Mouse (Mus musculus) cerebellum, postnatal 25 days (tissue): ENCODE data around the gene Lsm7.
A peak's percentile ranks its signal among the peaks of the same experiment; 100 is the strongest.
"Not testable (repeated sequence)": the region's sequence is repeated elsewhere in the genome, so short reads cannot be mapped to it uniquely, and the experiment has no call there.

Source experiments
- DNase-seq, 2 experiments: peaks; one replicate each; pipeline ENCODE4 v3.0.0; 2021; ENCODE audit warnings: mixed read lengths in 2 of 2

Lsm7 gene

DNA sequence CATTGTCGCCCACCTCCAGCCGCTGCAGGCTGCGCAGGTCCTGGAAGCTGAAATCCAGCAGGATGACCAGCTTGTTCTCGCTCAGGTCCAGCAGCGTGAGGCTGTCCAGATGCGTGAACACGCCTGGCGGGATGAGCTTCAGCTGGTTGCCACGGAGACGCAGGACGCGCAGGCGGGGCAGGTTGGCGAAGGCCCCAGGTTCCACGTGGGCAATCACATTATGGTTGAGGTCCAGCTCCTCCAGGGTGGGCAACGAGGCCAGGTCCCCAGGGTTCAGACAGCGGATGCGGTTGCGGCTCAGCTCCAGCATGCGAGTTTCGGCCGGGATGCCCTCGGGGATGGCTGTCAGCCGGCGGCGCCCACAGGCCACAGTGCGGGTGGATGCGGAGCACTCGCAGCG lies 19.4 kb downstream of the Lsm7 start:
- peak; percentile 44 to 50 for DNase-seq

GRCm38 (mm10) chr10:80832818-80833217 lies 22.2 kb downstream of the Lsm7 start:
- DNase-seq: no peak

DNA sequence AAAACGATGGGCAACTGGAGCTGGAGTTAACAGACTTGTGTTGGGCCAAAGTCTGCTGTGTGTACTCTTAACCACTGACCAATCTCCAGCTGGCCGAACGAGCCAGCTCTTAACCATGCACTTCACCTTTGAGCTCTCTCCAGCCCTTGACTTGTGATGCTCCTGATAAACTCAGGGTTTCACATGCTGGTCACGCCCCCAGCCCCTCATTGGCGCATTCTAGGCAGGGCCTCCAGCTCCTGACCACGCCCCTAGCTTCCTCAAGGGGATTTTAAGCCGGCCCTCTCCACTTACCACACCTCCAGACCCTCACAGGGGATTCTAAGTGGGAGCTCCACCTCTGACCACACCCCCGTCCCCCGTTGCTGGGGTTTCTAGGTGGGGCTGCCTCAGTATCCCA lies 23.9 kb downstream of the Lsm7 start:
- peak; percentile 27 to 43 for DNase-seq

GRCm38 (mm10) chr10:80829359-80830278 lies 25.4 kb downstream of the Lsm7 start:
- DNase-seq: peak; percentile 21 to 25

GRCm38 (mm10) chr10:80828587-80828986 lies 26.4 kb downstream of the Lsm7 start:
- peak in 1 of 2 experiments; percentile 20 for DNase-seq

DNA sequence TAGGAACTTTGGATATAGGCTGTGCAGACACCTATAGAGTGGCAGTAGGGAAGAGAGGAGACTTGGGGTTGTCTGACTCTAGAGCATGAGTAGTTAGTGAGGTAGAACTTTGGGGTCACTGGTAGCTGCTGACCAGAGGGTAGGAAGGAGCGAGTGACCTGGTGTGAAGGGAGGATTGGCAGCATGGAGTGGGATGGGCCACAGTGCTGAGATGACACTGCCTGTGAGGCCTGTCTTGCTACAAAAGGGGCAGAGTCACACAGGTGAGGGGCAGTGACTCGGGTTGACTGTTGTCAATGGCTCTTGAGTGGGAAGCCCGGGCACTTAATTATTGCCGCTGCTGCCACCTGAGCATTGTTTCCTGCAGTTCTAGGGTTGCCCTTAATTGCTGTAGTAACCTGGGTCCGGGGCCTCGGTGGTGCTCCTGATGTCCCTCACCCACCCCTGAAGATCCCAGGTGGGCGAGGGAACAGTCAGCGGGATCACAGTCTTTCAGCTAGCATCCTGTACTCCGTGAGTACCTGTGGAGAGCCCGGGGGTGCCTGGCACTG lies 27.1 kb downstream of the Lsm7 start:
- peak; percentile 37 to 43 for DNase-seq

DNA sequence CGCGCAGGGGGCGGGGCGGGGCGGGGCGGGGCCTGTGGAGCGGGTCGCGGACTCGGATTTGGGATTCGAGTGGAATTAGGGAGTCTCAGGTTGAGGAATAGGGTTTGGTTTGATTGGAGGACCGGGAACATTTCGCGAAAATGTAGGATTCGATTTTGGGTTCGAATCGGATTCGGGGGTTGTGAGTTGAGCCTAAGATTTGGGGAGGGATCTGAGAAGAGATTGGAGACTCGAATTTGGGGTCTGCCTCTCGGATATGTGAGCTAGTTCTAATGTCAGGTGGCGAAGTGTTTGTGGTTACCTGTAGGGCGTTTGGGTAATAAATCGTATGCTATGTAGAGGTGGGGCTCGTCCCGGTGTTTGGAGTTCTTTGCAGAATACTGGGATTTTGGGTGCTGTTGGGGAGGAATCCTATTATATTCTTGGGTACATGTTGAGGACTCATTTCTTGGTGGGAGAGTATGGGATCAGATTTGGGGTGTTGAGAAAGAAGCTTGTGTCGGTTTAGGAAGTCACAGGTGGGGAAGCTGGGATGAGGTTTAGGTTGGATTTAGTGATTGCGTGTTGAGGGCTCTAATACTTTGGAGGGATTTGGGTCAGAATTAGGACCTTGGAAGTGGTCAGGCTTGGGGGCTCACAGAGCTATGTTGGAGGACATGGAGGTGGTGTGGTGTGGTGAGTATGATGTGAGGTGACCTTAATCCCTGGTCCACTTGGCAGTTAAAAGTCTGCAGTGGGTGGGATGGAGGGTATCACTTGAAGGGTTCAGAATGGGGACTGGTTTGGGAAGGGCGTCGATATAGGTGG lies 27.7 kb downstream of the Lsm7 start:
- DNase-seq: peak in 1 of 2 experiments; percentile 14

DNA sequence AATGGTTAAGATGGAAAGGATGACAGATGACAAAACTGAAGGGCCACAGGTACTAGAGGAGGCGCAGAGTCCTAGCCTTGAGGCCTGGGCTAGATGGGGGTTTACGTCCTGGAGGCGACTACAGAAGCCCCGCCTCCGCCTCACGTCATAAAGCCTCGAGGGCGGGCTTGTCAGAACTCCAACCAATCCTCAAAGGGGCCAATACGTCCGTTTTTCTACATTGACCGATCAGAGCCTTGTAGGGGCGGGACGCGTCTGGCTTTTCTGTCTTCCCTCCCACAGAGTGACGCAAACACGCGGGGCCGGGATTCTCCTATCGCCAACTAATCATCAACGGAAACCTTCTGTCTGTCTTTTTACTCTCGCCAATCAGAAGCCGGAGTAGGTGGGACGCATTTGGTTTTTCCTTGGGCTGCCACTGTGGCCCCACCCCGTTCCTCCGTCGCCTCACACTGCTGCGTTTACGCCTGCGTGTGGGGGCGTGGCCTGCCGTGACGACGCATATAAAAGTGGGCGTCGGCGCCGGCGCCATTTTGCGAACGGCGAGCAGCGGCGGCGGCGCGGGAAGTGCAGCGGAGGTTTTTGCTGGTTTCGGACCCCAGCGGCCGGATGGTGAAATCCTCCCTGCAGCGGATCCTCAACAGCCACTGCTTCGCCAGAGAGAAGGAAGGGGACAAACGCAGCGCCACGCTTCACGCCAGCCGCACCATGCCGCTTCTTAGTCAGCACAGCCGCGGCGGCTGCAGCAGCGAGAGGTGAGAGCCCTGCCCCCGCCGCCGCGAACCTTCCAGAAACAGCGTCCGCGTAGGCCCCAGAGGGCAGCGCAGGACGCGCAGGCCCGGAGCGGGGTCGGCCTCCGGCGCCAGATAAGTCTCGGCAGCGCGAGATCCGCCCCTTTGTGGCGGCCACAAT lies 28.6 kb downstream of the Lsm7 start, which contains the start of gene Oaz1:
Oaz1 (plus strand) TSS at position 506 of the 912 bp plus-strand sequence.
- peak; percentile 98 to 99 for DNase-seq

DNA sequence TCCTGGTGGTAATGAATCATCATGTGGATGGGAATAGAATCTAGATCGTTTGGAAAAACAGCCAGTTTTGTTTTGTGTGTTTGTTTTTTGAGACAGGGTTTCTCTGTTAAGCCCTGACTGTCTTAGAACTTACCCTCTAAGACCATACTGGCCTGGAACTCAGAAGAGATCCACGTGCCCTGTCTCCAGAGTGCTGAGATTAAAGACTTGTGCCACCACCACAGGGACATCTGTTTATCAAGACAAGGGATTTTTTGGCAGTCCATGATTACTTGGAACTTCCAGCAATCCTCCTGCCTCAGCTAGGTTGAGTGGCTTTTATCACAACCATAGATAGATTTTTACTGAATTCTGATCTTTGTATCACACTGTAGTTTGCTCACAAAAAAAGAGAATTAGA lies 30.2 kb downstream of the Lsm7 start:
- no peak for DNase-seq

DNA sequence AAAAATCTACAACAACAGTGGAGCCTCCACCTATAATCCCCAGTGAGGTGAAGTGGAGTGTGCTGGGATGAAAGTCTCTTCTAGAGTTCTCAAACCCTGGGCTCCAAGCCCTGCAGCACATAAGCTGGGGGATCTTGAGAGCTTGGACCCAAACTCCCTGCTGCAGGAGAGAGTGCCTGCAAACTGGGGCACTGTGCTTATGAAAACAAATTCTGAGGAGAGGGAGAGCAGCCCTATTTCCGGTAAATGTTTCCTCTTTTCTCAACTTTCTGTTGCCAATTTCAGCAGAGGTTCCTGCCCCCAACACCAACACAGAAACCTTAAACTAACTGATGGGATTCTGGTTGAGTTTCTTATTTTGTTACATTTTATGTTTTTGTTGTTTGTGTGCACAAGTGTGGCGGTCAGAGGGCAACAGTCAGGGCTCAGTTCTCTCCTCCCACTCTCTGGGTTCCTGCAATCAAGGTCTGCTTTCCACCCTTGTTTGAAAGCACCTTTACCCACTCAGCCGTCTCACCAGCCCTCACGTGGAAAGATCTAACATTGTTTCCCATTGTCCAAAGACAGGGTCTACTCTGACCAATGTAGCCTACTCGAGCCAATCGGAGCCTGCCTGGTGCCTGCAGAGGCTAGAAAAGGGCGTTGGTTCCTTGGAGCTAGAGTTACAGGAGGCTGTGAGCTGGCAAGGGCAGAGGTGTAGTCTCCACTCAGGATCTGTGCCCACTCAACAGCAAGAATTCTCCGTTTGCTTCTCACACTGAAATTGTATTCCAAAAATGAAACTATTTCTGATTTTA lies 31.0 kb downstream of the Lsm7 start:
- DNase-seq: no peak

DNA sequence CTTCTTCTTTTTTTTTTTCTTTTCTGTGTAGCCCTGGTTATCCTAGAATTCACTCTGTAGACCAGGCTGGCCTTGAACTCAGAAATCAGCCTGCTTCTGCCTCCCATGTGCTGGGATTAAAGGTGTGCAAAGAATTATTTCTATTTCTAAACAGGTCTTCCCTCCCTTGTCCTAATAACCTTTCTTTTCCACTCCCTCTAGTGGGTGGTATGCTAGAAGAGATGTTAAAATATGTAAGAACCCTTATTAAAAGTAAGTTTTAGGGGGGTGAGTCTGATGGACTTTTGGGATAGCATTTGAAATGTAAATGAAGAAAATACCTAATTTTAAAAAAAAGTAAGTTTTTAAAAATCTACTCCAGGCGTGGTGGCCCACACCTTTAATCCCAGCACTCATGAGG lies 31.7 kb downstream of the Lsm7 start:
- no peak for DNase-seq

- DNase-seq: no peak
Observed at GRCm38 (mm10) chr10:80822528-80822927, 32.5 kb downstream of the Lsm7 start.

DNA sequence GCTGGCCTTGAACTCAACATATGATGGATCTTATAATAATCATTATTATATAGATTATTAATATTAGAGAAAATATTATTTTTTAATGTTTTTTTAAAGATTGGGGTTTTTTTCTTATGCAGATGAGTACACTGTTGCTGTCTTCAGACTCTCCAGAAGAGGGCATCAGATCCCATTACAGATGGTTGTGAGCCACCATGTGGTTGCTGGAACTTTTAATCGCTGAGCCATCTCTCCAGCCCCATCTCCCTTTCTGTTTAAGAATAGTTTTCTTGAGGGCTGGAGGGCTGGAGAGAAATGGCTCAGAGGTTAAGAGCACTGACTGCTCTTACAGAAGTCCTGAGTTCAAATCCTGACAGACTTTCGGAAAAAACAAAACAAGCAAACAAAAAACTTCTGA lies 33.0 kb downstream of the Lsm7 start:
- DNase-seq: peak; percentile 31 to 63

DNA sequence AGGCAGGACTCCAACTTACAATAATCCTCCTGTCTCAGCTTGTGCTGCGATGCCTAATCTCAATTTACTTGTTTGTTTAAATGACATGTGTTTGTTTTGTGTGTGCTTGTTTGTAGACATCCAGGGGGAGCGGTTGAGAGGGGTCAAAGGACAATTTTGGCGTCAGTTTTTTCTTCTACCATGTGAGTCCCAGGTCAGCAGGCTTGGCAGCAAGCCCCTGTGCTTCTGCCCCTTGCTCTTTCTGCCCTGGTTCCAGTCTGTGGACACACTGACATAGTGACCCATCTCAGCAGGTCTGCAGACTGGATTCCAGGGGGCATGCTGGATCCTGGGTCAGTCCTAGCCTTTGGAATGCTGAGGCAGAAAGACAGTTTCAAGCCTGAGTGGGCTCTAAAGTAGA lies 35.6 kb downstream of the Lsm7 start:
- no peak for DNase-seq

- DNase-seq: no peak
Observed at GRCm38 (mm10) chr10:80818599-80819281, 36.3 kb downstream of the Lsm7 start.

DNA sequence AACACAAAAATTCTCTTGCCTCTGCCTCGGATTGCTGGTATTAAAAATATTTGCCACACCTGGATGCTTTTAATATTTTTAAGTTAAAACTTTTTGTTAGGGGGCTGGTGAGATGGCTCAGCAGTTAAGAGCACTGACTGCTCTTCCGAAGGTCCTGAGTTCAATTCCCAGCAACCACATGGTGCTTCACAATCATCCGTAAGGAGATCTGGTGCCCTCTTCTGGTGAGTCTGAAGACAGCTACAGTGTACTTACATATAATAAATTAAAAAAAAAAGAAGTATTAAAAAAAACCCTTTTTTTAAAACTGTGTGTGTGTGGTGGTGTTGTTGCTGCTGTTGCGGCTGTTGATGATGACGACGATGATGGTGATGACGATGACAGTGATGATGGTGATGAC lies 37.1 kb downstream of the Lsm7 start:
- DNase-seq: not testable (repeated sequence)

GRCm38 (mm10) chr10:80817164-80817563 lies 37.8 kb downstream of the Lsm7 start:
- DNase-seq: no peak

DNA sequence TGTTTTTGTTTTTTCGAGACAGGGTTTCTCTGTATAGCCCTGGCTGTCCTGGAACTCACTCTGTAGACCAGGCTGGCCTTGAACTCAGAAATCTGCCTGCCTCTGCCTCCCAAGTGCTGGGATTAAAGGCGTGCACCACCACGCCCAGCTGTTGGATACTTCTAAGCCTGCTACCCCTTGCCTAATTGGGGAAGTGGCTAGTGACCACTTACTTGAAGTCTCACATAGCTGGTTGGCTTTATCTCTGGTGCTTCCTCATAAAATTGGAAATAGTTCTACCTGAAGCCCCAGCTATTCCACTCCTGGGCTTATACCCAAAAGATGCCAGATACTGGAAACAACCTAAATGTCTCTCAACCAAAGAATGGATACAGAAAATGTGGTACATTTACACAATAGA lies 38.7 kb downstream of the Lsm7 start:
- DNase-seq: not testable (repeated sequence)

DNA sequence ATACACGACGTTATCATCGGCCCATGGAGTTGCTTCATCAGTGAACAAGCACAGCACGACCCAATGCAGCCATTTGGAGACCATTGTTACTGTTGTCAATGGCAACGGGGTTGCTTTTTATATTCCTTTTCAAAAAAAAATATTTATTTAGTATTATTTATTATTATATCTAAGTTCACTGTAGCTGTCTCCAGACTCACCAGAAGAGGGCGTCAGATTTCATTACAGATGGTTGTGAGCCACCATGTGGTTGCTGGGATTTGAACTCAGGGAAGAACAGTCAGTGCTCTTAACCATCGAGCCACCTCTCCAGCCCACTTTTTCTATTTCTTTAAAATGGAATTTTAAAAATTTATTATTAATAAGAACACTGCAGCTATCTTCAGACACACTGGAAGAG lies 40.2 kb downstream of the Lsm7 start:
- DNase-seq: no peak

DNA sequence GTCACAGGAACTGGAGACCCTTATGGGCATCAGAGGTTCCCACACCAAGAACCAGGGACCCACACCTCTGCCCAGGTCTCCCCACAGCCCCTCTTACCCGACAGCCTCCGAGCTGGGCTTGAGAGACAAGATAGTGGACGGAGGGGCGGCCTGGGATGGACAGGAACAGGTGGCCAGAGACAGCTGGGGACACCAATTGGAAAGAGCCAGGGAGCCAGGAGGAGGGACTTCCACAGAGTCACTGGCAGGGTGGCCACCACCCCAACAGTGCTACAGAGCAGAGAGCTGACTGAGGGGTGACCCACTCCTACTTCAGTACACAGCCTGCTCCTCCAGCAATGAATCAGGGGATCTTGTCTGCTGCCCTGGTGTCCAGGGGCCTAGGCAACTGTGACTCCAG lies 41.6 kb downstream of the Lsm7 start, which contains the start of gene Jsrp1:
Jsrp1 (minus strand) TSS at position 133 of the 400 bp plus-strand sequence.
- no peak for DNase-seq
